Mouse (Mus musculus) lung, postnatal 0 days (tissue): ENCODE results near the gene Tmem251.

Source experiments
- CTCF ChIP-seq: IDR thresholded peaks from 2 replicates; pipeline ENCODE4 v1.5.1; 2016; ENCODE audit warnings: antibody characterized with exemption, mild to moderate bottlenecking
- EP300 ChIP-seq: IDR thresholded peaks from 2 replicates; pipeline ENCODE4 v1.6.1; 2016; ENCODE audit warnings: antibody characterized with exemption, mild to moderate bottlenecking, control low read depth

GRCm38 (mm10) chr12:102757055-102757688 lies 13.6 kb downstream of the Tmem251 start:
- no peak for TF ChIP-seq CTCF
- no peak for TF ChIP-seq EP300
